Mouse (Mus musculus) cerebellum, adult 8-10 months (tissue): ENCODE data around the gene Mob3a.
A peak's percentile ranks its signal among the peaks of the same experiment; 100 is the strongest.

ENCODE experiments used
- DNase-seq: peaks from one replicate; pipeline ENCODE4 v3.0.0; 2022

Gene Mob3a

DNA sequence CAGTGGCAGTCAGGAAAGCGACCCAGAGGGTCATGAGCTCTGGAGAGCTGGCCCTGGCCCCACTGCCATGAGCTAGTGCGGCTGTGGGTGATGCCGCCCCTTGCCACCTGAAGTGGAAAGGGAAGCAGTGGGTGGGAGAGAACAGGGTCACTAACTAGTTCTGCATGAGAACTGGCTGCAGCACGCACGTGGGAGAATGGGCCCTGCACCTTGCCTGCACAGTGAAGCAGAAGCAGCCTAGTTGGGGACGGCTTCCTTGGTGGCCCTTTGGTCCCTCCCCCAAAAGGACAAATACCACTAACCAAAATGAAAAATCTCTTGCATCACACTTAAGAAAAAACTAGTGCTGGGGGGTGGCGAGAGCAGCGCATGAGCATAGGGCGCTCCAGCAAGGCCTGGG is 3.2 kb downstream of the Mob3a start:
- no peak for DNase-seq

GRCm38 (mm10) chr10:80697812-80698211 is 4.0 kb downstream of the Mob3a start:
- DNase-seq, result no peak

- no peak for DNase-seq
Measured at GRCm38 (mm10) chr10:80697393-80697787, 4.4 kb downstream of the Mob3a start.

- DNase-seq, result no peak
Measured at GRCm38 (mm10) chr10:80696502-80697392, 5.0 kb downstream of the Mob3a start.

- no peak for DNase-seq
Measured at GRCm38 (mm10) chr10:80695801-80696501, 5.8 kb downstream of the Mob3a start.

DNA sequence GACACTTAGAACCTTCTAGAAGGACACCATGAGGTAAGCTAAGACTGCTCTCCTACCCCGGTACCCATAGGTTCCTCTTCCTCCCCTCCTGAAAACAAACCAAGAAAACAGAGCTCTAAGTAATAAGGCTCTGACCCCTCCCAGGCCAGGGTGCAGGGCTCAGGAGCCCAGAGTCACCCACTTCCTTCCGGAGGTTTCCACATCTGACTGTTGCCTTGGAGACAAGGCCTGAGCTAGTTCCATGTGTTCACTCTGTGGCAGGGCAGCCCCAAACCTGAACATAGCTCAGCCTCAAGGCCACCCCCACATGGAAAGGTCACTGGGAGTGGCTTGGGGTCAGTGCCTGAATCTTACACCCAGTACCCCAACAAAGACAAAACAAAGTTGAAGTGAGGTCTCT is 6.6 kb downstream of the Mob3a start:
- DNase-seq, result no peak

- no peak for DNase-seq
Measured at GRCm38 (mm10) chr10:80694159-80694938, 7.4 kb downstream of the Mob3a start.

DNA sequence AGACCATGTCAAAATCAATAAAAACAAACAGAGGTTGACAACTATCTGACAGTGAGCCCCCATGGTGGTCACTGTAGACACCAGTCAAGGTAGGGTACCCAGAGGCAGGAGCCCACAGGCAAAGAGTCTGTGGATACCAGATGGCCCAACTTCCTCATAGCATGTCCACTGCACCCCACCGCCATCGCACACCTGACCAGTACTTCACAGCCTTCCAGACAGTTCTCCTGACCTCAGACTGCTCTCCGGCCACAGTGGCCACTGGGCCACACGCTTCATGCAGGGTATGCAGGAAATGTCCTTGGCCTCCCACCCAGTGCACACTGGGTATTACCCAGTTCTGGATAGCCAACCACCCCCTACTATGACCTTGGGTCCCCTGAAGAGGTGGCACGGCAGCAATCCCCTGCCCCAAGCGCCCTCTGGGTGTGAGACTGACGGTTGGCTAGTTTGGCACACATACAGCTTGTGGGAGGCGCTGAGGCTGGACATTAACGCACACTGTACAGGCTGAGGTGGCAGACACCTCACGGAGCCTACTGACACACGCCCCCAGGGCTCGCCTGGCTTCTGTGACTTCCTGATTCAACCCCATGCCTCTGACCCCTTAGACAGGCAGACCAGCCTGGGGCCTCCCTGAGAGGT is 8.3 kb downstream of the Mob3a start:
- DNase-seq, result no peak

DNA sequence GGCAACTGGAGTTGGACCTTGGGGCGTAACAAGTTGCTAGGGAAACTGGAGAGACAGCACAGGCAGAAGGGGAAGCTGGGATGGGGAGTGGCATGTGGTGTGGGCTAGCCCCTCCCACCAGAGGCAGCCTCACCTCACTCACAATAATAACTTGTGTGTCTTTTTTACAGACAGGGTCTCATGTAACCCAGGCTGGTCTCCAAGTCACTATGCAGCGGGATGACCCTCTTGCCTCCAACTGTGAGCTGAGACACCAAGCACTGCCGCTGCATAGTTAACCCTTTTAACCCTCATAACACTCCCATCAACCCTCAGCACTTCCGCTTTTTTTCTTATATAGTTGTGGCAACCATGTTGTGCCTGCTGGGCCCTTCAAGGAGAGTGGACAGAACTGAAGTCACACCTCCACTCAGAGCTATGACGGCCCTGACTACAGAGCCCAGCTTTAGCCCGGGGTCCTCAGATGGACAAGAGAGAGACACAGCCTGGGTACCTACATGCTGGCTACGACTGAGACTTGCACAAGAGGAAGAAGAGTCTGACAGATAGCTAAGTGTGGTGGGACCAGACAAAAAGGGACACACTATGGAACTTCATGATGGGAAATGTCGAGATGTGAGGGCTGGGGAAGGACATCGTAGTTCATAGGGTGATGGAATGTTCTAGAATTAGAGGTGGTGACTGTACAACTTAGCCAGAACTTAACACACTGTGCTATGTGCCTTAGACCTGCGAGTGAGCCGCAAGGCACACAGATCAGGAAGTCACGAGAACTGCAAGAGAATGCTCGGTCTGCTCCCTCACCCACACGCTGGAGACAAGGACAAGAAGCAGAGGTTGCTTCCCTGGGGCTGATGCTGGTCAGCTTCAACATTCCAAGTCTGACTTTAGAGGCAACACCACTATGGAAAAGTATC is 9.3 kb downstream of the Mob3a start:
- DNase-seq, result no peak

DNA sequence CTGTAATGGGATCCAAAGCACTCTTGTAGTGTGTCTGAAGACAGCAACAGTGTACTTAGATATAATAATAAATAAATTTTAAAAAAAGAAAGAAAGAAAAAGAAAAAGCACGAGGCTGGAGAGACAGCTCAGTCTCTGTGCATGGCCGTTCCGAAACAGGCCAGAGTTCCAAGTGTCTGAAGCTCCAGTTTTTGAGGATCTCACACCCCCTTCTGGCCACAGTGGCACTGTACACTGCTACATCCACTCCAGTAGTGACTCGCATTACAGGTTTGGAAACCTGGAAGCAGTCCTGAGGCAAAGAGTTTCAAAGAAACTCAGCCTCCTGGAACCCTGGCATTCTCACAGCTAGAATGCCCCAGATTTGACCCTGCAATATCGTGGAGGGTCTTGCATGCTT is 13.9 kb downstream of the Mob3a start:
- DNase-seq, result peak; percentile 71

- DNase-seq, result no peak
Measured at GRCm38 (mm10) chr10:80686617-80687016, 15.2 kb downstream of the Mob3a start.

- DNase-seq, result no peak
Measured at GRCm38 (mm10) chr10:80684984-80685383, 16.8 kb downstream of the Mob3a start.

- DNase-seq, result no peak
Measured at GRCm38 (mm10) chr10:80684214-80684613, 17.6 kb downstream of the Mob3a start.

DNA sequence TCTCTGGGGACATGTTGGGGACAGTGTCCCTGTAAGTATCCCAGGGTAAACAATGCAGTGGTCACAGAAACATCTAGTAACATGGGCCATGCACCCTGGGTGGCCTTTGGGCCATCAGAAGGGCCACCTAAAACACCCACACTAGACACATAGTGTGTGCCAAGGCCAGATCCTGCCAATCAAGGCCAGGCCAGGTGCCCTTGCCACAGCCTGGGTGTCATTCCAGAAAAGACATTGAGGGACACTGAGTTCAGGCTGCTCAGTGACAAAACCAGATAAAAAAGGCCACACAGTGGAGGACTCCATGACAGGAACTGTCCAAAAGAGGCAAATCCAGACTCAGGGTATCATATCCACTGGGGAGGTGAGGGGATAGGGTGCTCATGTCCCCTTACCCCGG is 18.1 kb downstream of the Mob3a start:
- DNase-seq, result no peak

- no peak for DNase-seq
Measured at GRCm38 (mm10) chr10:80682003-80682402, 19.8 kb downstream of the Mob3a start.

- DNase-seq, result no peak
Measured at GRCm38 (mm10) chr10:80680260-80680696, 21.5 kb downstream of the Mob3a start.

DNA sequence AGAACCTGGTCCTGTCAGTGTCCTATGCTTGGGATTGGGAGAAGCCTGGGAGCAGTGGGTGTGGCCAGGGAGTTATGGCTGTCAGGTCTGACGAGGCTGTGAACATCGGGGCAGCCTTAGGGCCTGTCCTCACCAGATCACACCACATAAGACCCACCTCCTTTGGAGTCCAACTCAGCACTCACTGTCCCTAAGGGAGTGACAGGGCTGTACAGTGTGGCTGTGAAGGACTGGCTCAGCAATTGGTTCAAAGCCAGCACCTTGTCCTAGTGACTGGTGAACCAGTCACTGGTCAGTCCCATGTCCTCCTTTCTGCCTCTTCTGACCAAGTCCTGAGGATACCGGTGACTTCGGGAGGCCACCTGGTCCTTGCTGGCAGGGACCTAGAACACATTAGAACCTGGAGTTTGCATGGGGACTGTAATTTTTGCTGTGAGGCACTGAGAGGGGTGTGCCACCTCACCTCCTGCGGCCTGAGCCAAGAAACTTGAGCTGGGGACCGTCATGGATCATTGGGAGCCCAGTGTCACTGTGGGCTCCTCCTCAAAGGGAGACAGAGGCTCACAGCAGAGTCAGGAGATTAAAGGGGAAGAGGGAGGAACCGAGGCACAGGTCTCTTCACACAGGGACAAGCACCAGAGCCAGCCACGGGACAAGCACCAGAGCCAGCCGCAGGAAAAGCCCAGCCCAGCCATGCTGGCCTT is 22.1 kb downstream of the Mob3a start:
- no peak for DNase-seq

- DNase-seq, result no peak
Measured at GRCm38 (mm10) chr10:80678601-80679377, 23.0 kb downstream of the Mob3a start.

GRCm38 (mm10) chr10:80677942-80678436 is 23.8 kb downstream of the Mob3a start, which contains the start of gene Mknk2:
Mknk2 (minus strand) TSS chr10:80678112.
- peak; percentile 84 for DNase-seq
